Mouse (Mus musculus) heart, embryonic 12.5 days (tissue): ENCODE measurements at regions not wholly inside any gene's neighbourhood (a gene's known extent, or its start where the extent isn't known, plus 50 kb on each side); places are given as distances from the start of the nearest gene placed in this dataset.

Experiments used
- ATAC-seq: fragments of 200-750 bp; cut with Nextera tagmentation; 2 replicates; pipeline ENCODE4 v1.8.0; 2017; ENCODE audit warnings: moderate TSS enrichment, moderate library complexity; ENCODE audit not compliant: insufficient number of reproducible peaks, low FRiP score
- H3K27ac ChIP-seq: fragments of 300-500 bp; sonication (generic); 2 replicates; pipeline ENCODE4 v1.5.1; 2016; ENCODE audit warnings: mild to moderate bottlenecking, moderate library complexity; ENCODE audit not compliant: poor library complexity, severe bottlenecking
- H3K27me3 ChIP-seq: fragments of 300-500 bp; sonication (generic); replicated peaks from 2 replicates; pipeline ENCODE4 v1.6.1; 2016; ENCODE audit warnings: mild to moderate bottlenecking, moderate library complexity
- H3K36me3 ChIP-seq: fragments of 300-500 bp; sonication (generic); 2 replicates; pipeline ENCODE4 v1.6.1; 2016; ENCODE audit warnings: mild to moderate bottlenecking, moderate library complexity
- H3K4me1 ChIP-seq: fragments of 300-500 bp; sonication (generic); replicated peaks from 2 replicates; pipeline ENCODE4 v1.6.1; 2016; ENCODE audit warnings: mild to moderate bottlenecking
- H3K4me2 ChIP-seq: fragments of 300-500 bp; sonication (generic); 2 replicates; pipeline ENCODE4 v1.6.1; 2016; ENCODE audit warnings: mild to moderate bottlenecking, moderate library complexity
- H3K4me3 ChIP-seq: fragments of 300-500 bp; sonication (generic); 2 replicates; pipeline ENCODE4 v1.5.1; 2016; ENCODE audit warnings: mild to moderate bottlenecking
- H3K9ac ChIP-seq: fragments of 300-500 bp; sonication (generic); 2 replicates; pipeline ENCODE4 v1.6.1; 2016; ENCODE audit warnings: mild to moderate bottlenecking, moderate library complexity
- H3K9me3 ChIP-seq: fragments of 300-500 bp; sonication (generic); replicated peaks from 2 replicates; pipeline ENCODE4 v1.6.1; 2016; ENCODE audit warnings: mild to moderate bottlenecking, moderate library complexity
- WGBS: fragments of 180-500 bp; shearing (Covaris S2); methylation state at CpG from one replicate; pipeline ENCODE4 v1.1.7; 2016; 5-methylcytosine and 5-hydroxymethylcytosine counted together

- no peaks in the 10 kb centered on the region for H3K36me3 ChIP-seq
- H3K27ac ChIP-seq: no peak overlapping the region
- H3K9ac ChIP-seq: no peak overlapping the region
- no peak overlapping the region for H3K4me3 ChIP-seq
- no peaks in the 10 kb centered on the region for H3K9me3 ChIP-seq
- 11% methylated on average over 11 of the region's 11 CpGs for WGBS
- no peak overlapping the region for H3K4me2 ChIP-seq
- H3K4me1 ChIP-seq: no peaks in the 10 kb centered on the region
- ATAC-seq: peak; percentile 72
- no peaks in the 10 kb centered on the region for H3K27me3 ChIP-seq
Measured at GRCm38 (mm10) chr7:55710872-55711558, 57.0 kb upstream of the Siglech start.
